Mouse (Mus musculus): ENCODE data around the gene Smarca2. TPM values are rescaled to one million over a fixed set of nuclear protein-coding genes. Genes with fewer than 3 reads are reported as not detected.

The Smarca2 gene
- total and polyA plus RNA-seq, 2 experiments = 23.9 to 79.7 TPM

GRCm38 (mm10) chr19:26767454-26767853, 162.6 kb downstream of the Smarca2 start:
- TF ChIP-seq CTCF (IDR thresholded peaks at IDR 0.05; ENCODE audit: low read depth, low read length) (no peak), POLR2A (IDR thresholded peaks at IDR 0.05; ENCODE audit: extremely low read depth, insufficient read depth, low read length) (no peak)
- H3K4me1 ChIP-seq (ENCODE audit: control insufficient read depth, insufficient read depth, low read length) = peaks cover 4% of the 10 kb centered on the region; the same call in 1 of the 2 replicates
- WGBS = 96% methylated on average over 13 of the region's 13 CpGs
- no peak for DNase-seq (ENCODE audit: extremely low read depth, low read depth, low spot score)
- no peaks in the 10 kb centered on the region for H3K27me3 ChIP-seq (ENCODE audit: control insufficient read depth, insufficient read depth, low read length)
- H3K27ac ChIP-seq (replicated peaks; ENCODE audit: insufficient read depth, low read depth, low read length) = no peak overlapping the region
- H3K9ac ChIP-seq (ENCODE audit: low read depth, low read length) = no peak overlapping the region
- H3K4me3 ChIP-seq (ENCODE audit: insufficient read depth, low read depth, low read length) = no peak overlapping the region
- 0 out of 2 replicates have a peak, but pooled peaks cover 5% of the 10 kb centered on the region for H3K79me2 ChIP-seq (ENCODE audit: control insufficient read depth, insufficient read depth, low read length)
- H3K36me3 ChIP-seq (ENCODE audit: control insufficient read depth, insufficient read depth, low read length) = peaks cover 15% of the 10 kb centered on the region

- no peaks in the 10 kb centered on the region for H3K27me3 ChIP-seq (ENCODE audit: control insufficient read depth, insufficient read depth, low read length)
- WGBS = 96% methylated on average over 6 of the region's 6 CpGs
- peaks cover 4% of the 10 kb centered on the region; the same call in 1 of the 2 replicates for H3K4me1 ChIP-seq (ENCODE audit: control insufficient read depth, insufficient read depth, low read length)
- H3K9ac ChIP-seq (ENCODE audit: low read depth, low read length) = no peak overlapping the region
- peaks cover 20% of the 10 kb centered on the region for H3K36me3 ChIP-seq (ENCODE audit: control insufficient read depth, insufficient read depth, low read length)
- no peak for TF ChIP-seq POLR2A (IDR thresholded peaks at IDR 0.05; ENCODE audit: extremely low read depth, insufficient read depth, low read length)
- TF ChIP-seq CTCF (IDR thresholded peaks at IDR 0.05; ENCODE audit: low read depth, low read length) = no peak
- DNase-seq (ENCODE audit: extremely low read depth, low read depth, low spot score) = no peak
- no peak overlapping the region for H3K4me3 ChIP-seq (ENCODE audit: insufficient read depth, low read depth, low read length)
- H3K27ac ChIP-seq (replicated peaks; ENCODE audit: insufficient read depth, low read depth, low read length) = no peak overlapping the region
- H3K79me2 ChIP-seq (ENCODE audit: control insufficient read depth, insufficient read depth, low read length) = 0 out of 2 replicates have a peak, but pooled peaks cover 5% of the 10 kb centered on the region
These were observed 163.1 kb downstream of the Smarca2 start for GRCm38 (mm10) chr19:26767941-26768340.

- Histone ChIP-seq H3K4me3 (ENCODE audit: insufficient read depth, low read depth, low read length) (no peak overlapping the region), H3K4me1 (ENCODE audit: control insufficient read depth, insufficient read depth, low read length) (peaks cover 4% of the 10 kb centered on the region; the same call in 1 of the 2 replicates), H3K27ac (replicated peaks; ENCODE audit: insufficient read depth, low read depth, low read length) (no peak overlapping the region), H3K9ac (ENCODE audit: low read depth, low read length) (no peak overlapping the region), H3K79me2 (ENCODE audit: control insufficient read depth, insufficient read depth, low read length) (0 out of 2 replicates have a peak, but pooled peaks cover 5% of the 10 kb centered on the region), H3K27me3 (ENCODE audit: control insufficient read depth, insufficient read depth, low read length) (no peaks in the 10 kb centered on the region), H3K36me3 (ENCODE audit: control insufficient read depth, insufficient read depth, low read length) (peaks cover 24% of the 10 kb centered on the region)
- WGBS = 91% methylated on average over 5 of the region's 5 CpGs
- TF ChIP-seq CTCF (IDR thresholded peaks at IDR 0.05; ENCODE audit: low read depth, low read length) = no peak
- TF ChIP-seq POLR2A (IDR thresholded peaks at IDR 0.05; ENCODE audit: extremely low read depth, insufficient read depth, low read length) = no peak
- no peak for DNase-seq (ENCODE audit: extremely low read depth, low read depth, low spot score)
These were observed 164.0 kb downstream of the Smarca2 start for GRCm38 (mm10) chr19:26768846-26769245.

GRCm38 (mm10) chr19:26769609-26770500, 165.0 kb downstream of the Smarca2 start:
- Histone ChIP-seq H3K27ac (replicated peaks; ENCODE audit: insufficient read depth, low read depth, low read length) (no peak overlapping the region), H3K27me3 (ENCODE audit: control insufficient read depth, insufficient read depth, low read length) (no peaks in the 10 kb centered on the region), H3K36me3 (ENCODE audit: control insufficient read depth, insufficient read depth, low read length) (peaks cover 33% of the 10 kb centered on the region), H3K9ac (ENCODE audit: low read depth, low read length) (no peak overlapping the region), H3K79me2 (ENCODE audit: control insufficient read depth, insufficient read depth, low read length) (0 out of 2 replicates have a peak, but pooled peaks cover 5% of the 10 kb centered on the region), H3K4me3 (ENCODE audit: insufficient read depth, low read depth, low read length) (no peak overlapping the region), H3K4me1 (ENCODE audit: control insufficient read depth, insufficient read depth, low read length) (peaks cover 3% of the 10 kb centered on the region; the same call in 1 of the 2 replicates)
- TF ChIP-seq CTCF (IDR thresholded peaks at IDR 0.05; ENCODE audit: low read depth, low read length) = no peak
- TF ChIP-seq POLR2A (IDR thresholded peaks at IDR 0.05; ENCODE audit: extremely low read depth, insufficient read depth, low read length) = no peak
- DNase-seq (ENCODE audit: extremely low read depth, low read depth, low spot score) = no peak
- 92% methylated on average over 16 of the region's 16 CpGs for WGBS

GRCm38 (mm10) chr19:26770592-26770991, 165.7 kb downstream of the Smarca2 start:
- DNase-seq (ENCODE audit: extremely low read depth, low read depth, low spot score) = no peak
- peaks cover 37% of the 10 kb centered on the region for H3K36me3 ChIP-seq (ENCODE audit: control insufficient read depth, insufficient read depth, low read length)
- H3K4me3 ChIP-seq (ENCODE audit: insufficient read depth, low read depth, low read length) = no peak overlapping the region
- 0 out of 2 replicates have a peak, but pooled peaks cover 5% of the 10 kb centered on the region for H3K79me2 ChIP-seq (ENCODE audit: control insufficient read depth, insufficient read depth, low read length)
- no peak overlapping the region for H3K27ac ChIP-seq (replicated peaks; ENCODE audit: insufficient read depth, low read depth, low read length)
- no peak for TF ChIP-seq POLR2A (IDR thresholded peaks at IDR 0.05; ENCODE audit: extremely low read depth, insufficient read depth, low read length)
- no peaks in the 10 kb centered on the region for H3K27me3 ChIP-seq (ENCODE audit: control insufficient read depth, insufficient read depth, low read length)
- H3K4me1 ChIP-seq (ENCODE audit: control insufficient read depth, insufficient read depth, low read length) = peaks cover 3% of the 10 kb centered on the region; the same call in 1 of the 2 replicates
- 91% methylated on average over 6 of the region's 6 CpGs for WGBS
- no peak overlapping the region for H3K9ac ChIP-seq (ENCODE audit: low read depth, low read length)
